Mouse (Mus musculus) CD4-positive, CD25-positive, alpha-beta regulatory T cell, adult 2 months (primary cell): ENCODE results near the gene Fcgr3.
A peak's percentile ranks its signal among the peaks of the same experiment; 100 is the strongest.
"Not testable (repeated sequence)": the region's sequence is repeated elsewhere in the genome, so short reads cannot be mapped to it uniquely, and the experiment has no call there.

Source experiments
- DNase-seq: peaks from one replicate; pipeline ENCODE4 v3.0.0-alpha.2; 2012; ENCODE audit warnings: low read depth, low spot score

Fcgr3 gene

DNA sequence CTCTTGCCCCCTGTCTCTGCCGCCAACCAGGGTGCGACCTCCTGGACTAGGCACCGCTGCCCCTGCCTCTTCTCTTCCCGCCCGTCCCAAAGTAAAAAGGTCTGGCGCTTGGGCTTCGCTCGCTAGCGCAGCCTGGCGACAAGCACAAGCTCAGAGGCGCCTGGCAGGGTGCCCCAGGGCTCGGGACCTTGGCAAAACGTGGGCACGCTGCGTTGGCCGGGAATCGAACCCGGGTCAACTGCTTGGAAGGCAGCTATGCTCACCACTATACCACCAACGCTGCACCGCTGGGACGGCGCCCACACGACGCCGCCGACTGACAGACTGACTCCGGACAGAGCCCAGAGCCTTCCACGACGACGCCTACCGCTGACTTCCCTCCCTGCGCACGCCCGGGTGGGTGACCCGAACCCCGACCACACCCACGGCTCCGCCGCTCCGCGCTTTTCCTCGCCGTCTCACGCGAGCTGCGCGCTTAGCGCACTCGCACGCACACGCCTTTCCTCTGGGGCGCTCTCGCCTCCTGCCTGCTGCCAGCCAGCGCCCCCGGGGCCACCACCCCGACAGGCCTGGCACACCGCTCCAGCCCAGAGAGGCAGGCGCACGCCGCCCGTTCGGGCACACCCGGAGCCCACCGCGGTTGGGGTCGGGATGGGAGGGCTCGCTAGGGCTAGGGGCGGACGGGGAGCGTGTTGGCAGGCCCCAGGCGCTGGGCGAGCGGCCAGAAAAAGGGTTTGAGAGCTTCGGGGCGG is at the start of gene Fcgr3:
Fcgr3 (minus strand) TSS at position 445 of the 752 bp plus-strand sequence.
- DNase-seq, result peak; percentile 63

GRCm38 (mm10) chr1:171113873-171114299 is 49.2 kb upstream of the Fcgr3 start, which contains the start of gene Cfap126:
Gene Cfap126, plus strand, starts transcription at chr1:171113918.
- peak; percentile 63 for DNase-seq

DNA sequence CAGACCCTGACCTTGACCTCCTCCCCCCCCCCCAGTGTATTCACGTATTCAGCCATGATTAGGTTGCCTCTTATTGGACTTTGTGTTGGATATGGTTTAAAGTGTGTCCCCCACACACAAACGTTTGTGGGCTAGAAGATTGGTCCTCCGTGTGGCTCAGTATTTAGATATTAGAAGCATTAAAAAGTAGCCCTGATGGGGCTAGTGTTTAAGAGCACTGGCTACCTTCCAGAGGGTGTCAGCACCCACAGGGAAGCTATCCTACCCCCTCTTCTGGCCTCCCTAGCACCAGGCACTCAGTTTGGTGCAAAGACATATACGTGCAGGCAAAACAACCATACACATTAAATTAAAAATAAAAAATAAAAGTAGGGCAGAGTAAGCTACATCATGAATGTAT is 48.3 kb upstream of the Fcgr3 start:
- no peak for DNase-seq

- no peak for DNase-seq
Measured at GRCm38 (mm10) chr1:171111781-171112575, 47.2 kb upstream of the Fcgr3 start.

- DNase-seq, result peak; percentile 95
Measured at GRCm38 (mm10) chr1:171111020-171111780, 46.5 kb upstream of the Fcgr3 start.

DNA sequence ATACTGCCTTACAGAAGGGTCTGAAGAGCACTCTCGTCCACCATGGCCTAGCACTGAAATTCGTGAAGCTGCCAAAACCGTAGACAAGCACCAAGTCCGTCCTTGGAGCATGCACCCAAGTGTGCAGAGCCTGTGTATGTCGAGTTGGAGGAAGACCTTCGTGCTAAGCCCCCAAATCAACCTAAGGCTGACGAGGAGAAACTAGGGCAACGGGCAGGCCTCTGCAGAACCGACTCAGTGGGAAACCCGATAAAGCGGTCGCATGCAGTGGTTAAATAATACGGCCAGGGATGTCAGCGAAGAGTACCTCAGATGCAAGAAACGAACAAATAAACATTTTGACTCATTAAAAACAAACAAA is 45.9 kb upstream of the Fcgr3 start:
- DNase-seq, result no peak

GRCm38 (mm10) chr1:171109620-171110019 is 44.9 kb upstream of the Fcgr3 start:
- DNase-seq, result no peak

DNA sequence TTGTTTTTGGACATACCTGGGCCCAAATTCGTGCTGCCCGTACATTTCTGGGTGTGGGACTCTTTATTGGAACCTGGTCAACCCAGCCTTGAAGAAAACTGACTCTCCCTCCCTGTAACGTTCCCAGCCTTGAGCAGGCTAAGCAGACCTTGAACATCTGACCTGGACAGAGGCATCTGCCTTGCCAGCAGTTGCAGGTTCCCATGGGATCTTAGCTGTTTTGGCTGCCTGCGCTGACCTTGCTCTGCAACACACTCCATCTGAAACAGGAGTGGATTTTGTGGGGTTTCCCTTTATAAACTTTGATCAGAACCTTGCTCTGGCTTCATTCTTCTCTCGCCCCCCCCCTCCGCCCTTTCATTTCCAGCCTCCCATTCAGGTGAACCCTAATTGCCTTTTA is 40.5 kb upstream of the Fcgr3 start:
- no peak for DNase-seq

DNA sequence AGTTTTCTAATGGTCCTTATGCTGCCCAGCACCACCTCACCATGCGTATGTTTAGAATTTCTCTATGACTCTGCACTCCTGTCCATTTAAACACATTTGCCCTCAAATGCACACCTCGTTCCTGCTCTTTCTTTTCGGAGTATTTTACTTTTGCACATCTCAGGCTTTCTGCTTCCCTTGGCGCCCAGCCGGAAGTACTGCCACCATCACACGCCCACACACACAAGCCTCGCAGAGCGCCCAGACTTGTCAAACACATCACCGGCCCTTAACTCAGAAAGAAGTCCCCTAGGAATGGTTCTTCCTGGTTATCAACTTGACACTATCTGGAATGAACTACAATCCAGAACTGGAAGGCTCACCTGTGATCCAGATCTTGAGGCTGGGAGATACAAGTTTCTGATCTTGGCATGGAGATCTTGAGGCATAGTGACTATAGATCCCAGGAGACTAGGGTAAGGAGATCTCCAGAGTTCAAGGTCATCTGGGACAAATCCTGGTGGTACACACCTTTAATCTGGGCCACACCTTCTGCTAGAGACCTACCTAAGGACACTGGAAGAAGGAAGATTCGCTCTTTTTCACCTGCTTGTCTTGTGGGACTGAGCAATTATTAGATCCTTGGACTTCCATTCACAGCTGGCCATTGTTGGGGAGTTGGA is 38.6 kb upstream of the Fcgr3 start:
- no peak for DNase-seq

DNA sequence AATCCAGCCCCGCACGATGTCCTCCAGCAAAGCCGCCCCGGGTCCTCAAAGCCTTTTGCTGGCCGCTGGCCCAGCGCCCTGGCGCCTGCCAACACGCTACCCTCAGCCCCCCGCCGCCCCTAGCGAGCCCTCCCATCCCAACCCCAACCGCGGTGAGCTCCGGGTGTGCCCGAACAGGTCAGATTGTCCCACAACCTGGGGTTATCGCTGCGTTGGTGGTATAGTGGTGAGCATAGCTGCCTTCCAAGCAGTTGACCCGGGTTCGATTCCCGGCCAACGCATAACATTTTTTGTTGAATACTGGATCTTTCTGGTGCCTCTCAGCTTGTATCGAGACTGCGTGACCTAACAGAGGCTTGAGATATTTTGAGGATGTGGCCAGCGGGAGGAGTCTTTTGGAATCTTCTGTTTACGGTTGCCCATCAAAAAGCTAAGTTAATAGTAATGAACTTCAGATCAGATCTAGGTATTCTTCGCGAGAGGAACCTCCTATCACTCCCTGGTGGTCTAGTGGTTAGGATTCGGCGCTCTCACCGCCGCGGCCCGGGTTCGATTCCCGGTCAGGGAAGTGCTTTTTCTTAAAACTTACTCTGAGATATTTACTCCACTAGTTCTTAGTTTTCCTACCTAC is 37.9 kb upstream of the Fcgr3 start:
- peak; percentile 83 for DNase-seq

GRCm38 (mm10) chr1:171101733-171102546 is 37.2 kb upstream of the Fcgr3 start:
- DNase-seq, result peak; percentile 86

- no peak for DNase-seq
Measured at GRCm38 (mm10) chr1:171101033-171101432, 36.3 kb upstream of the Fcgr3 start.

GRCm38 (mm10) chr1:171097612-171098011 is 32.9 kb upstream of the Fcgr3 start:
- no peak for DNase-seq

GRCm38 (mm10) chr1:171097136-171097535 is 32.4 kb upstream of the Fcgr3 start:
- DNase-seq, result no peak

DNA sequence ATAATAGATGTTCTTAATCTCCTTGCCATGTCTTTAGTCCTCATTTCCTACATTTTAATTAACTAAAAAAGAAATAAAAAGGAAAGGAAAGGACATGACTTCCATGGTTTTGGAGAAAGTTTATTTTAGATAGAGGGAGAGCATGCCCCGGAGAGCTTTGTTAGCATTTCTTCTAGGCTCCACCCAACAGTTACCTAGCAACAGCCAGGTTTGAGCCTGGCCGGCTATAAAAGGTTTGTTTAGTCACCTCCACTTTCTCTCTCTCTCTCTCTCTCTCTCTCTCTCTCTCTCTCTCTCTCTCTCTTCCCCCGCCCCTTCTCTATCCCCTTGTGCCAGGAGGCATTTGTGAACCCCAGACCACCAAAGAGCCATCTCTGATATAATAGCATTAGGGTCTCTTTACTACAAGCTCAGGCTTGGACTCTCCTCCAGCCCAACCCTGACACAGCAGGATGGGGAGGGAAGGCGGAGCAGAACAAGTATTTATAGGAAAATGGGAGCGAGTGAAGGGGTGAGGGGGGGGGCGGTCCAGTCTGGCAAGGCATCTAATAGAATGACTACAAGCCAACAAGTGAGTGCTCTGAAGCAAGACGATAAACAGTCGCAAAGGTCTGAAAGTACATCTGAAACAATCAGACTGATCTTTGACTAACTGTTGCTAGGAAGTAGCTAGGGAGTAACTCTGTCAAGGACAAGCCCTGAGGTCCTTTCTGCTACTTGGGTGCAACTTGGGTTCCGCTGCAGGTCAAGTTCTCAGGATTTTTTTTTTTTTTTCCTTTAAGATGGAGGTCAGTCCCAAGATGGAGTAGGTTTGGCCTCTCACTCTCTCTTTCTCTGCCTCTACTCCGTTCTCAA is 31.6 kb upstream of the Fcgr3 start:
- no peak for DNase-seq

GRCm38 (mm10) chr1:171094424-171094823 is 29.7 kb upstream of the Fcgr3 start:
- DNase-seq, result no peak

DNA sequence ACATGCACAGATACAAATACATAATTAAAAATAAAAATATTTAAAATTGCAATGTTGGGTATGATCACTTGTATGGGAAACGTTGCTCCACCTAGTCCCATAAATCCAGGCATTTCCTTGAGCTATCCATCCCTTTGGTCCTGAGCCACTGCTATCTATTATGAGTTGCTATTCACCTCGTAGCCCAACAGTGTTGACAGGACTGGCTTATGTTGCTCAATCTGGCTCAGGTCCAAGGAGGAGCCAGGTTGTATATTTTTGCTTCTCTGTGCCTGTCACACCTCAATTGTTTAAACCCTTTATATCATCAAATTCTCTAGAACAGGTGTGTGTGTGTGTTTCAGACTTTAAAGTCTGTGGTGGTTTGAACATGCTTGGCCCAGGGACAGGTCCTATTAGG is 26.0 kb upstream of the Fcgr3 start:
- DNase-seq, result no peak

GRCm38 (mm10) chr1:171089891-171090290 is 25.2 kb upstream of the Fcgr3 start:
- DNase-seq, result no peak

DNA sequence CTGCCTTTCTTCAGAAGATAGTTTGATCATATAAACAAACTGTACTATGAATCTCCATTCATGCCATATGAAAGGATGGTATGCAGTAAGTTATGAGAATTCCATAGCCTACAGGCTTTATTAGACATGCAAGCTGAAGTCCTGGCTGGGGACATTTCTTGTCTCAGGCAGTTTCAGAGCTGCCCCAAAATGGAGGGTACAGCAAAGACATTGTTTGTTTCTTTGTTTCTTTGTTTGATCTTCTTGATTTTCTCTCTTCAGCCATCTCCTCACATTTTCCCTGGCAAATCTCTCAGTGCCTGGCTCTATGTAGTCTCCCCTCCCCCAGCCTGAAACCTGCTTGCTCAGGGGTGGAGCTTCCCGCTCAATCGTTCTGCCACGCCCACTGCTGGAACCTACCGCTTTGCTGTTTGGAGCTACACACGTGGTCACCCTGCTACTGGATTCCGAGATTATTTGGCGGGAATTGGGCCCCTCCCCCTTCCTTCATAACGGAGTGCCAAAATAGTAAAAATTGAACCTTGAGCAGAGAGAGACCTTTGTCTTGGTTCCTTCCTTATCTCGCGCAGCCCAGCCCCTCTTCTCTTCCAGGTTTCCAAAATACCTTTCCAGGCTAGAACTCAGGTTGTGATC is 23.6 kb upstream of the Fcgr3 start:
- DNase-seq, result not testable (repeated sequence)
